Mouse (Mus musculus): ENCODE measurements at regions not wholly inside any gene's neighbourhood (a gene's known extent, or its start where the extent isn't known, plus 50 kb on each side); places are given as distances from the start of the nearest gene placed in this dataset.

GRCm38 (mm10) chr13:59934556-59934955, 111.6 kb upstream of the Tut7 start:
- TF ChIP-seq CTCF (IDR thresholded peaks at IDR 0.05; ENCODE audit: insufficient read depth, low read length) (no peak), POLR2A (IDR thresholded peaks at IDR 0.05; ENCODE audit: borderline replicate concordance, extremely low read depth, low read depth, low read length) (no peak)
